Mouse (Mus musculus) stomach, postnatal 0 days (tissue): ENCODE data around the gene Mas1. TPM values are rescaled to one million over a fixed set of nuclear protein-coding genes. Genes with fewer than 3 reads are reported as not detected.

Source experiments
- ATAC-seq: fragments of 200-750 bp; cut with Nextera tagmentation; 2 replicates; pipeline ENCODE4 v1.8.0; 2017; ENCODE audit not compliant: low FRiP score, low TSS enrichment
- DNase-seq: peaks from one replicate; pipeline ENCODE4 v3.0.0-alpha.2; 2016; ENCODE audit warnings: low spot score
- H3K27ac ChIP-seq: fragments of 300-500 bp; sonication (generic); replicated peaks from 2 replicates; pipeline ENCODE4 v1.5.1; 2014; ENCODE audit warnings: mild to moderate bottlenecking, control low read depth
- H3K27me3 ChIP-seq: fragments of 300-500 bp; sonication (generic); 2 replicates; pipeline ENCODE4 v1.6.1; 2014; ENCODE audit warnings: low read length; ENCODE audit not compliant: control insufficient read depth, insufficient read depth
- H3K36me3 ChIP-seq: fragments of 300-500 bp; sonication (generic); 2 replicates; pipeline ENCODE4 v1.6.1; 2014; ENCODE audit warnings: low read length, mixed read lengths; ENCODE audit not compliant: control insufficient read depth, insufficient read depth
- H3K4me1 ChIP-seq: fragments of 300-500 bp; sonication (generic); replicated peaks from 2 replicates; pipeline ENCODE4 v1.6.1; 2014; ENCODE audit warnings: antibody characterized with exemption; ENCODE audit not compliant: control insufficient read depth, insufficient read depth
- H3K4me2 ChIP-seq: fragments of 300-500 bp; sonication (generic); replicated peaks from 2 replicates; pipeline ENCODE4 v1.6.1; 2014; ENCODE audit warnings: low read depth, mild to moderate bottlenecking, control low read depth, moderate library complexity
- H3K4me3 ChIP-seq: fragments of 300-500 bp; sonication (generic); 2 replicates; pipeline ENCODE4 v1.5.1; 2014; ENCODE audit warnings: low read depth, low read length, control low read depth
- H3K9ac ChIP-seq: fragments of 300-500 bp; sonication (generic); 2 replicates; pipeline ENCODE4 v1.6.1; 2014; ENCODE audit warnings: mild to moderate bottlenecking, low read length, control low read depth, mixed read lengths
- H3K9me3 ChIP-seq: fragments of 300-500 bp; sonication (generic); 2 replicates; pipeline ENCODE4 v1.6.1; 2016; ENCODE audit warnings: low read length; ENCODE audit not compliant: control insufficient read depth
- CTCF ChIP-seq: IDR thresholded peaks from 2 replicates; pipeline ENCODE4 v1.5.1; 2016; ENCODE audit warnings: antibody characterized with exemption, low read depth, mild to moderate bottlenecking, moderate library complexity
- EP300 ChIP-seq: optimal IDR thresholded peaks from 2 replicates; pipeline ENCODE3; 2016; ENCODE audit warnings: antibody characterized with exemption
- WGBS: fragments of 180-500 bp; shearing (Covaris S2); extraction: QIAGEN DNeasy Blood & Tissue Kit; methylation state at CpG from one replicate; pipeline ENCODE4 v1.1.7; 2014; 5-methylcytosine and 5-hydroxymethylcytosine counted together
- polyA plus RNA-seq: library from polyadenylated mRNA; unstranded; fragments of >200 nt; fragmentation: Nextera tagmentation; extraction: Ambion mirVana; gene quantifications from 2 replicates; pipeline ENCODE4 v1.2.1, GENCODE M21; 2015

Mas1 gene
- polyA plus RNA-seq, 1 experiment from 2014 or later = 0.12 TPM

DNA sequence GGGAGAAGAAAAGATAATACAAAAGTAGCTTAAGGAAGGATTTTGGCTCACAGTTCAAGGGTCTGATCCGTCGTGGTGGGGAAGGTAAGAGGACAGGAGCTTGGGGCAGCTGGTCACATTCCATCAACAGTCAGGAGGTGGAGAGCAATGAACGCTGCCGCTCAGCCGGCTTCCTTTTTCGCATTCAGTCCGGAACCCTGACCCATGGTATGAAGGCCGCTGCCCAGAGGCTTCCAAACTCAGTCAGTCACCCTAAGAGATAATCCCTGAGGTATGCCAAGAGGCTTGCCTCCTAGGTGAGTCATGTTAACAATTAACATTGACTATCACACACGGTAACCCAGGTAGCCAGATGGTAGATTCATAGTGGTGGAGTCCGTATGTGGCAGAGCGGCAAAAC lies 13.6 kb downstream of the Mas1 start:
- Histone ChIP-seq H3K27me3 (no peaks in the 10 kb centered on the region), H3K9me3 (no peaks in the 10 kb centered on the region), H3K4me2 (no peak overlapping the region), H3K9ac (no peak overlapping the region), H3K36me3 (no peaks in the 10 kb centered on the region), H3K4me1 (no peaks in the 10 kb centered on the region), H3K27ac (no peak overlapping the region), H3K4me3 (no peak overlapping the region)
- TF ChIP-seq CTCF = no peak
- TF ChIP-seq EP300 = no peak
- DNase-seq = no peak
- WGBS = 91% methylated on average over 11 of the region's 11 CpGs
- no peak for ATAC-seq

- WGBS = 85% methylated on average over 2 of the region's 2 CpGs
- no peak overlapping the region for H3K9ac ChIP-seq
- TF ChIP-seq EP300 (no peak), CTCF (no peak)
- no peaks in the 10 kb centered on the region for H3K36me3 ChIP-seq
- DNase-seq = no peak
- no peaks in the 10 kb centered on the region for H3K4me1 ChIP-seq
- H3K9me3 ChIP-seq = no peaks in the 10 kb centered on the region
- no peak overlapping the region for H3K27ac ChIP-seq
- H3K4me3 ChIP-seq = no peak overlapping the region
- H3K4me2 ChIP-seq = no peak overlapping the region
- H3K27me3 ChIP-seq = no peaks in the 10 kb centered on the region
- ATAC-seq = no peak
Observed at GRCm38 (mm10) chr17:12853821-12854220, 14.1 kb downstream of the Mas1 start.

DNA sequence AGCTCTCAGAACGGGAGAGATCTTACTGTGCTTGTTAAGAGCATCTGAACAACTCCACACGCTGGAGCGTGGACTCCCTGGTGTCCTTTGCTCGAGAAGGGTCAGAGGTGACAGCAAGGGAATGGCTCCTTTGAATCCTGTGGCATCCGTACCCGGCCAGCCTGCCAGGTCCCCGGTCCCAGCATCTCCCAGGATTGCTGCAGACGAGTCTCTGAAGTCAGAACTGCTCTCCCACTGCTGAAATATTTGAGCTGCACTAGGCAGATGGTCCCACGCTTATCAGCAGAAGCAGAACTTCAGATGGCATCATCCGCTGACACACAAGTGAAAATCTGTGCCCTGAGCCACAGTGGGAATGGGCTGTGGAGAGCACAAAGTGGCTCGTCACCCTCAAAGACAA lies 16.3 kb downstream of the Mas1 start:
- Histone ChIP-seq H3K27me3 (no peaks in the 10 kb centered on the region), H3K27ac (no peak overlapping the region), H3K9me3 (no peaks in the 10 kb centered on the region), H3K4me2 (no peak overlapping the region), H3K9ac (no peak overlapping the region), H3K4me3 (no peak overlapping the region), H3K36me3 (no peaks in the 10 kb centered on the region), H3K4me1 (no peaks in the 10 kb centered on the region)
- no peak for ATAC-seq
- TF ChIP-seq CTCF (no peak), EP300 (no peak)
- WGBS = 83% methylated on average over 11 of the region's 11 CpGs
- no peak for DNase-seq

- Histone ChIP-seq H3K4me1 (no peaks in the 10 kb centered on the region), H3K9ac (no peak overlapping the region), H3K36me3 (no peaks in the 10 kb centered on the region), H3K9me3 (no peaks in the 10 kb centered on the region), H3K27ac (no peak overlapping the region), H3K4me2 (no peak overlapping the region), H3K27me3 (no peaks in the 10 kb centered on the region), H3K4me3 (no peak overlapping the region)
- TF ChIP-seq EP300 (no peak), CTCF (no peak)
- 77% methylated on average over 8 of the region's 8 CpGs for WGBS
- DNase-seq (no peak), ATAC-seq (no peak)
Observed at GRCm38 (mm10) chr17:12849778-12850382, 18.1 kb downstream of the Mas1 start.

- WGBS = 57% methylated on average over 4 of the region's 4 CpGs
- no peak overlapping the region for H3K9ac ChIP-seq
- DNase-seq (no peak), ATAC-seq (no peak)
- H3K4me1 ChIP-seq = no peaks in the 10 kb centered on the region
- H3K9me3 ChIP-seq = no peaks in the 10 kb centered on the region
- H3K36me3 ChIP-seq = no peaks in the 10 kb centered on the region
- no peak overlapping the region for H3K4me2 ChIP-seq
- TF ChIP-seq CTCF (no peak), EP300 (no peak)
- H3K27ac ChIP-seq = no peak overlapping the region
- no peaks in the 10 kb centered on the region for H3K27me3 ChIP-seq
- no peak overlapping the region for H3K4me3 ChIP-seq
Observed at GRCm38 (mm10) chr17:12847736-12848135, 20.2 kb downstream of the Mas1 start.

DNA sequence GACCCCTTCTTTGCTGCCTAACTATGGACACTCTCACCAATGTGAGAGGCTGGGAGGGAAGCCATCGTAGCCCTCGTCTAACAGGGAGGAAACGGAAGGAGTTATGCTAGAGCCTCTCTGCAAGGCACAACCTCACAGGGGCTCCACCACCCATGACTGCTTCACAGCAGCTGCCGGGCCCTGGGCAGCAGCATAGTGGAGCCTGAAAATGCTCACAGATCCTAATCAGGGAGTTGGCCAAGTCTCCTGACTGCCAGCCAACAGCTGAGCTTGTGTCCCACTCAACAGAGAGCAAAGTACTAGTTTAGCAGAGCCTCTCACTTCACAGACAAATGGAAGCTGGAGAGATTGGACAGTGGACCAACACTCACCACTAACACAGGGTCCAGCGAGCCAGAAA lies 21.5 kb downstream of the Mas1 start:
- WGBS = 60% methylated on average over 5 of the region's 5 CpGs
- no peak for DNase-seq
- TF ChIP-seq EP300 = no peak
- ATAC-seq = no peak
- Histone ChIP-seq H3K9ac (no peak overlapping the region), H3K36me3 (no peaks in the 10 kb centered on the region), H3K4me3 (no peak overlapping the region), H3K4me2 (no peak overlapping the region), H3K27me3 (no peaks in the 10 kb centered on the region), H3K27ac (no peak overlapping the region), H3K4me1 (no peaks in the 10 kb centered on the region), H3K9me3 (no peaks in the 10 kb centered on the region)
